Mouse (Mus musculus) cerebellum, postnatal 14 days (tissue): ENCODE measurements around the gene Mars.
"Not testable (repeated sequence)": the region's sequence is repeated elsewhere in the genome, so short reads cannot be mapped to it uniquely, and the experiment has no call there.

ENCODE experiments used
- DNase-seq, 2 experiments: peaks; one replicate each; pipeline ENCODE4 v3.0.0; 2021; ENCODE audit warnings: mixed read lengths in 2 of 2

The Mars gene

GRCm38 (mm10) chr10:127309167-127309566 is 2.4 kb downstream of the Mars start:
- not testable (repeated sequence) for DNase-seq

GRCm38 (mm10) chr10:127303136-127303535 is 8.4 kb downstream of the Mars start:
- DNase-seq, result no peak

- no peak for DNase-seq
Measured at GRCm38 (mm10) chr10:127300361-127300760, 11.2 kb downstream of the Mars start.

GRCm38 (mm10) chr10:127297015-127297871 is 14.3 kb downstream of the Mars start:
- DNase-seq, result no peak

GRCm38 (mm10) chr10:127295986-127296794 is 15.4 kb downstream of the Mars start:
- no peak for DNase-seq

- no peak for DNase-seq
Measured at GRCm38 (mm10) chr10:127294895-127295510, 16.6 kb downstream of the Mars start.

- no peak for DNase-seq
Measured at GRCm38 (mm10) chr10:127293590-127294113, 17.9 kb downstream of the Mars start.

GRCm38 (mm10) chr10:127292987-127293538 is 18.5 kb downstream of the Mars start:
- DNase-seq, result no peak

- no peak for DNase-seq
Measured at GRCm38 (mm10) chr10:127291881-127292638, 19.5 kb downstream of the Mars start.

GRCm38 (mm10) chr10:127290930-127291880 is 20.4 kb downstream of the Mars start:
- DNase-seq, result peak in 1 of 2 experiments; percentile 59

- peak; percentile 100 for DNase-seq
Measured at GRCm38 (mm10) chr10:127290307-127290929, 21.2 kb downstream of the Mars start.

GRCm38 (mm10) chr10:127289573-127290191 is 21.9 kb downstream of the Mars start:
- peak; percentile 92 to 97 for DNase-seq

- peak; percentile 93 for DNase-seq
Measured at GRCm38 (mm10) chr10:127288800-127289572, 22.6 kb downstream of the Mars start, which contains the start of gene Mbd6. Mbd6 (minus strand) TSS chr10:127289018.

GRCm38 (mm10) chr10:127288328-127288799 is 23.2 kb downstream of the Mars start:
- peak in 1 of 2 experiments; percentile 69 for DNase-seq

- DNase-seq, result peak in 1 of 2 experiments; percentile 37
Measured at GRCm38 (mm10) chr10:127287936-127288293, 23.7 kb downstream of the Mars start.

GRCm38 (mm10) chr10:127287271-127287935 is 24.2 kb downstream of the Mars start:
- DNase-seq, result peak in 1 of 2 experiments; percentile 23

GRCm38 (mm10) chr10:127286730-127287129 is 24.9 kb downstream of the Mars start:
- peak; percentile 58 to 60 for DNase-seq

- DNase-seq, result peak in 1 of 2 experiments; percentile 53
Measured at GRCm38 (mm10) chr10:127286194-127286593, 25.4 kb downstream of the Mars start.
